Mouse (Mus musculus) midbrain, embryonic 16.5 days (tissue): ENCODE data around the gene Capn2. TPM values are rescaled to one million over a fixed set of nuclear protein-coding genes. Genes with fewer than 3 reads are reported as not detected.

Experiments used
- ATAC-seq: fragments of 200-750 bp; cut with Nextera tagmentation; 2 replicates; pipeline ENCODE4 v1.8.0; 2017; ENCODE audit warnings: moderate TSS enrichment
- H3K27ac ChIP-seq: fragments of 300-500 bp; sonication (generic); 2 replicates; pipeline ENCODE4 v1.5.1; 2014; ENCODE audit warnings: mild to moderate bottlenecking, low read length, mixed read lengths
- H3K27me3 ChIP-seq: fragments of 300-500 bp; sonication (generic); 2 replicates; pipeline ENCODE4 v1.6.1; 2014; ENCODE audit warnings: low read depth, low read length, mixed read lengths; ENCODE audit not compliant: control insufficient read depth, insufficient read depth
- H3K36me3 ChIP-seq: fragments of 300-500 bp; sonication (generic); 2 replicates; pipeline ENCODE4 v1.6.1; 2014; ENCODE audit warnings: mild to moderate bottlenecking, low read length, moderate library complexity, mixed read lengths; ENCODE audit not compliant: control insufficient read depth, insufficient read depth
- H3K4me1 ChIP-seq: fragments of 300-500 bp; sonication (generic); 2 replicates; pipeline ENCODE4 v1.6.1; 2014; ENCODE audit warnings: mild to moderate bottlenecking, low read length, mixed read lengths; ENCODE audit not compliant: control insufficient read depth, insufficient read depth
- H3K4me2 ChIP-seq: fragments of 300-500 bp; sonication (generic); 2 replicates; pipeline ENCODE4 v1.6.1; 2014; ENCODE audit warnings: mild to moderate bottlenecking, low read length, mixed read lengths
- H3K4me3 ChIP-seq: fragments of 300-500 bp; sonication (generic); 2 replicates; pipeline ENCODE4 v1.5.1; 2014; ENCODE audit warnings: low read depth, mild to moderate bottlenecking, low read length, moderate library complexity, mixed read lengths
- H3K9ac ChIP-seq: fragments of 300-500 bp; sonication (generic); 2 replicates; pipeline ENCODE4 v1.6.1; 2014; ENCODE audit warnings: low read depth, low read length, mixed read lengths
- H3K9me3 ChIP-seq: fragments of 300-500 bp; sonication (generic); replicated peaks from 2 replicates; pipeline ENCODE4 v1.6.1; 2014; ENCODE audit warnings: mild to moderate bottlenecking, low read length, mixed read lengths; ENCODE audit not compliant: control insufficient read depth, poor library complexity, severe bottlenecking
- WGBS: fragments of 180-500 bp; shearing (Covaris S2); extraction: QIAGEN DNeasy Blood & Tissue Kit; methylation state at CpG from one replicate; pipeline ENCODE4 v1.1.7; 2014; 5-methylcytosine and 5-hydroxymethylcytosine counted together
- polyA plus RNA-seq: library from polyadenylated mRNA; unstranded; fragments of >200 nt; fragmentation: Nextera tagmentation; extraction: Ambion mirVana; gene quantifications from 2 replicates; pipeline ENCODE4 v1.2.1, GENCODE M21; 2015

Capn2 gene
- polyA plus RNA-seq, 1 experiment from 2014 or later: 84.5 TPM

- WGBS: 73% methylated on average over 4 of the region's 4 CpGs
- Histone ChIP-seq H3K27me3 (no peaks in the 10 kb centered on the region), H3K4me2 (no peak overlapping the region), H3K4me3 (no peak overlapping the region), H3K27ac (no peak overlapping the region), H3K4me1 (no peaks in the 10 kb centered on the region), H3K9me3 (no peaks in the 10 kb centered on the region), H3K9ac (no peak overlapping the region), H3K36me3 (no peaks in the 10 kb centered on the region)
- ATAC-seq: no peak
Measured at GRCm38 (mm10) chr1:182500224-182500623, 17.2 kb downstream of the Capn2 start.

GRCm38 (mm10) chr1:182499443-182500089 lies 17.8 kb downstream of the Capn2 start:
- H3K4me2 ChIP-seq: no peak overlapping the region
- H3K27ac ChIP-seq: no peak overlapping the region
- no peaks in the 10 kb centered on the region for H3K9me3 ChIP-seq
- no peaks in the 10 kb centered on the region for H3K36me3 ChIP-seq
- ATAC-seq: no peak
- WGBS: 83% methylated on average over 9 of the region's 9 CpGs
- no peak overlapping the region for H3K4me3 ChIP-seq
- no peaks in the 10 kb centered on the region for H3K4me1 ChIP-seq
- no peak overlapping the region for H3K9ac ChIP-seq
- no peaks in the 10 kb centered on the region for H3K27me3 ChIP-seq

GRCm38 (mm10) chr1:182497736-182498135 lies 19.7 kb downstream of the Capn2 start:
- H3K9me3 ChIP-seq: no peaks in the 10 kb centered on the region
- H3K4me3 ChIP-seq: no peak overlapping the region
- H3K27ac ChIP-seq: no peak overlapping the region
- no peaks in the 10 kb centered on the region for H3K36me3 ChIP-seq
- H3K4me2 ChIP-seq: no peak overlapping the region
- H3K9ac ChIP-seq: no peak overlapping the region
- no peak for ATAC-seq
- H3K4me1 ChIP-seq: 0 out of 2 replicates have a peak, but pooled peaks cover 2% of the 10 kb centered on the region
- no peaks in the 10 kb centered on the region for H3K27me3 ChIP-seq
- 63% methylated on average over 4 of the region's 4 CpGs for WGBS

- H3K36me3 ChIP-seq: no peaks in the 10 kb centered on the region
- no peak overlapping the region for H3K27ac ChIP-seq
- H3K9me3 ChIP-seq: no peaks in the 10 kb centered on the region
- H3K4me1 ChIP-seq: 0 out of 2 replicates have a peak, but pooled peaks cover 2% of the 10 kb centered on the region
- H3K9ac ChIP-seq: no peak overlapping the region
- H3K27me3 ChIP-seq: no peaks in the 10 kb centered on the region
- no peak overlapping the region for H3K4me3 ChIP-seq
- 49% methylated on average over 6 of the region's 6 CpGs for WGBS
- no peak overlapping the region for H3K4me2 ChIP-seq
- ATAC-seq: no peak
Measured at GRCm38 (mm10) chr1:182496685-182497084, 20.7 kb downstream of the Capn2 start.

GRCm38 (mm10) chr1:182494285-182495145 lies 22.9 kb downstream of the Capn2 start:
- WGBS: 77% methylated on average over 17 of the region's 17 CpGs

GRCm38 (mm10) chr1:182491839-182492238 lies 25.6 kb downstream of the Capn2 start:
- ATAC-seq: no peak
- H3K27ac ChIP-seq: no peak overlapping the region
- peaks cover 5% of the 10 kb centered on the region; the same call in 1 of the 2 replicates for H3K4me1 ChIP-seq
- no peaks in the 10 kb centered on the region for H3K9me3 ChIP-seq
- no peak overlapping the region for H3K4me3 ChIP-seq
- no peaks in the 10 kb centered on the region for H3K27me3 ChIP-seq
- no peak overlapping the region for H3K9ac ChIP-seq
- H3K36me3 ChIP-seq: peaks cover 10% of the 10 kb centered on the region
- WGBS: 88% methylated on average over 6 of the region's 6 CpGs
- no peak overlapping the region for H3K4me2 ChIP-seq

More at GRCm38 (mm10) chr1:182494285-182495145, 22.9 kb downstream of the Capn2 start:
- no peak for ATAC-seq
- no peak overlapping the region for H3K9ac ChIP-seq
- no peak overlapping the region for H3K4me3 ChIP-seq
- no peaks in the 10 kb centered on the region for H3K27me3 ChIP-seq
- H3K27ac ChIP-seq: no peak overlapping the region
- peaks cover 5% of the 10 kb centered on the region; the same call in 1 of the 2 replicates for H3K4me1 ChIP-seq
- H3K36me3 ChIP-seq: no peaks in the 10 kb centered on the region
- no peaks in the 10 kb centered on the region for H3K9me3 ChIP-seq
- H3K4me2 ChIP-seq: no peak overlapping the region

- ATAC-seq: no peak
- WGBS: 80% methylated on average over 7 of the region's 7 CpGs
- Histone ChIP-seq H3K4me1 (peaks cover 5% of the 10 kb centered on the region; the same call in 1 of the 2 replicates), H3K27ac (peak overlapping the region; percentile 60), H3K9ac (no peak overlapping the region), H3K4me3 (no peak overlapping the region), H3K9me3 (no peaks in the 10 kb centered on the region), H3K27me3 (no peaks in the 10 kb centered on the region), H3K4me2 (no peak overlapping the region; the same call in 1 of the 2 replicates), H3K36me3 (peaks cover 17% of the 10 kb centered on the region)
Measured at GRCm38 (mm10) chr1:182490568-182490967, 26.8 kb downstream of the Capn2 start.

- H3K27ac ChIP-seq: peak overlapping the region; percentile 60
- peaks cover 22% of the 10 kb centered on the region for H3K36me3 ChIP-seq
- ATAC-seq: peak; percentile 95
- H3K4me1 ChIP-seq: peaks cover 5% of the 10 kb centered on the region; the same call in 1 of the 2 replicates
- peak overlapping the region; percentile 20; the same call in 1 of the 2 replicates for H3K4me3 ChIP-seq
- peak overlapping the region; percentile 54 for H3K4me2 ChIP-seq
- H3K9me3 ChIP-seq: no peaks in the 10 kb centered on the region
- no peaks in the 10 kb centered on the region for H3K27me3 ChIP-seq
- WGBS: 10% methylated on average over 21 of the region's 21 CpGs
- H3K9ac ChIP-seq: peak overlapping the region; percentile 44; the same call in 1 of the 2 replicates
Measured at GRCm38 (mm10) chr1:182489803-182490452, 27.5 kb downstream of the Capn2 start.
